Mouse (Mus musculus) neural tube, embryonic 10.5 days (tissue): Measurements from ENCODE around the gene Chid1.

Experiments
- DNase-seq: peaks from one replicate; pipeline ENCODE4 v3.0.0-alpha.2; 2017; ENCODE audit warnings: low spot score; ENCODE audit errors: extremely low spot score

Chid1 gene

DNA sequence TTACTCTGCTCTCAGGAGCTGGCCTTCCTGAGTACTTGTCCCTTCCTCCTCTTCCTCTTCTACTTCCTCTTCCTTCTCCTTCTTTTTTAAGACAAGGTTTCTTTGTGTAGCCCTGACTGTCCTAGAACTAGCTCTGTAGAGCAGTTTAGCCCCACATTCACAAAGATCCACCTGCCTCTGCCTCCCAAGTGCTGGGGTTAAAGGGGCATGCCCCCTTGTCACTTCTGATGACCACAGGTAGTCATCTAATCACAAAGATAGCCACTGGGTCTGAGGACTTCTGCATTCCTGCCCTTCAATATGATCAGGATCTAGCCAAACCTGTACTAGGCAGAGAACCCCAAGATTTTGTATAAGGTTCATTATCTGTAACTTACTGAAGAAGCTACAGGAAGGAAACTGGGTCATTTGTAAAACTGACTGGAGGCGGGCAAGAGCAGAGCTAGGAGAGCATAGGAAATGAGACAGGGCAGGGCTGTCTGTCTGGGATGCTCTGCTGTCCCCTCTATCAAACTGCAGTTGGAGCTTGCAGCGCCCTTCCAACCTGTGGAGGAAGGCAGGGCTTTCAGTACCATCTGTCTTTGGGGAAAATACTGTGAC, 20.2 kb upstream of the Chid1 start:
- DNase-seq: no peak

DNA sequence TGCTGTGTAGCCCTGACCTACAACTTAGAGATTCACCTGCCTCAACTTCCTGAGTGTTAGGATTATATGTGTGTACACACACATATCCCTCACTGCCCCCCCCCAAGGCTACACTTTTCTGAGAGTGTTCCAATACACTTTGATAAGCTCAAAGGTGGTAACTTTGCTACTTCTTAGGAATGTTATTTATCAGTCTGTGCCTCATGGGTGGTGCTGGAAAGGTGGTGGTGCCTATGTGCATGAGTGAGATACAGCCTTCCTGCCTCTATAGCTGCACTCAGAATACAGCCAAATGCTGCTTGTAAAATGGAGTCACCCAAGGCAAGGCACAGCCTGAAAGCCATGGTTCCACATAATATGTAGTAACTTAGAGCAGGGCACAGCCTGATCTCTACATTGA, 19.3 kb upstream of the Chid1 start:
- DNase-seq: no peak

DNA sequence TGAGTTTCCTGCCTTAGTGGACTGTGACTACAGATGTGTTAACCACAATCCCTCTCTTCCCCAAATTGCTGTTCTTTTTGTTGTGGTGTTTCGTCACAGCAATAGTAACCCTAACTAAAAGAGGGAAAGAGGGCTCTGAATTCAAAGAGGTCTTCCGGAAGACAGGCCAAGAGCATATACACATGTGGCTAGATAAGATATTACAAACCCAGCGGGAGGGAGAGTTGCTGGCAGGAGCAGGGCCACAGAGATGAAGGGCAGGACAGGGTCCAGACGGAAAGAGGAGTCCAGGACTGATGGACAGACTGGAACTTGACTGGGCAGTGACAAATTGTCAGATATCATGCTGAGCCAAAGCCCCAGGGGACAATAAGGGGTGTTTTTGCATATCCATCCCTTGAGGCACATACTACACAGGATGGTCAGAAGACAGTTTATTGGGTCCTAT, 18.7 kb upstream of the Chid1 start:
- no peak for DNase-seq

DNA sequence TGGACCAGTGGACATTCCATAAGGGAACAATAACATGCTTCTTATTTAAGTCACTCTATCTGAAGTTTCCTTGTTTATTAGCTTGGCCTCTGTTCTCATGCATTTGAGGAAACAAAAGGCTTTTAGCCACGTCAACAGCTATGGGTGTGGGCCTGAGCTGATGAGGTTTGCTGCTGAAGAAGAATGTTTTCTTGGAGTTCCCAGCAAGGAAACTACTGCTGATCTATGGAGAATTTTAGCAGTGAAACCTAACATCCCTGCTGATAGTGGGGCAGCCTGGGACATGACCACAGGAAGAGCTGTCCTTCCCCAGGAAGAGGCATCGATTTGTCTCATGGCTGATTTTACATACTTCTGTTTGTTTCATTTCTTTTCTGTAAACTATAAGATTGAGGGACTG, 10.8 kb upstream of the Chid1 start:
- no peak for DNase-seq

- DNase-seq: no peak
Measured at GRCm38 (mm10) chr7:141549432-141550061, 9.9 kb upstream of the Chid1 start.

DNA sequence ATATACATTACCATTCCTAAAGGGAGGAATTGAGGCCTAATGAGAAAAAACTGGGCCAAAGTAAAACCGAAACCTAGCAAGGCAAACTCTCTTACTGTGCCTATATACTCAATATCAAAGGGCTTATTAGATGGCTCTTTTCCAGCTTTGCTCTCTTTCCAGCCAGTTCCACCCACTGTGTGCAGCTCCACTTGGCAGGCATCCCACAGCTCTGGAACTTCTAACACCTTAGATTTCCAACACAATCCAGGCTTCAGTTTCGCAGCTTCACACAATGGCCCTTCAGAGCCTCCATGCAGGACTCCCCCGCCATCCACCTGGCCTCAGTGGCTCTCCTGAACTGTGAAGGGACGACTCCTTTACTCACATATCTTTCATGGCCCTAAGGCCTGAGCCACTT, 5.0 kb upstream of the Chid1 start:
- no peak for DNase-seq

- DNase-seq: no peak
Measured at GRCm38 (mm10) chr7:141542588-141542987, 2.9 kb upstream of the Chid1 start.

- no peak for DNase-seq
Measured at GRCm38 (mm10) chr7:141541681-141542080, 2.0 kb upstream of the Chid1 start.

DNA sequence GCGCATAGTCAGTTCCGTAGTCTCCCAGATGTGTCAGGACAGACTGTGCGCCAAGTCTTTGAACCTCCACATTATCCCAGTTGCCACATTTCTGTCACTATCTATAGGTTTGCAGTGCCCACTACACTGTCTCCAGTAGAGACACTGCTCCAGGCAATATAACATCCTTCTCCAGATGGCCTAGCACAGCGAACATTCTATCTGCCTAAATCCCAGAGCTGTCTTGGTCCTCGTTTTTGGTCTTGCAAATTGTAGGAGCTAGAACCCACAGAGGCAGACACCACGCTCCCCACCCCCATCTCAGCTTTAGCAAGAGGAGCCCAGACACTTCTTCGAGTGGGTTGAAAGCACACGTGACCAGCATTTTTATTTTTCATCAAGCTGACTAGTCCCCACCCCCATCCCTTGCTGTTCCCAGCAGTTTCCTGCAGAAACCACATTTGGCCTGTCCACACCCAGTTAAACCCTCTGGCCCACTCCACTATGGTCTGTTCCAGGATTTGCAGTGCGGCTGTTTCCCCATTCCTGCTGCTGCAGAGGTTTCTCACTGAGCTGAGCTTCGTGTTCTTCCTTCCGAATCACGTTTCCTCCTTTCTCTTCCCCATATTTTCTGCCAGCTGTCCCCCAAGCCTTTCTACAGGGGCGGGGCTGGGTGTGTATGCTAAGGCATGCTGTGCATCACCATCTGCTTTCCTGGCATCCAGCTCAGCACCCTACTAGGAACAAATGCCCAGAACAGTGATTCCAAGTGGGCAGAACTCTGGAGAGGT, 840 bp upstream of the Chid1 start:
- DNase-seq: no peak

DNA sequence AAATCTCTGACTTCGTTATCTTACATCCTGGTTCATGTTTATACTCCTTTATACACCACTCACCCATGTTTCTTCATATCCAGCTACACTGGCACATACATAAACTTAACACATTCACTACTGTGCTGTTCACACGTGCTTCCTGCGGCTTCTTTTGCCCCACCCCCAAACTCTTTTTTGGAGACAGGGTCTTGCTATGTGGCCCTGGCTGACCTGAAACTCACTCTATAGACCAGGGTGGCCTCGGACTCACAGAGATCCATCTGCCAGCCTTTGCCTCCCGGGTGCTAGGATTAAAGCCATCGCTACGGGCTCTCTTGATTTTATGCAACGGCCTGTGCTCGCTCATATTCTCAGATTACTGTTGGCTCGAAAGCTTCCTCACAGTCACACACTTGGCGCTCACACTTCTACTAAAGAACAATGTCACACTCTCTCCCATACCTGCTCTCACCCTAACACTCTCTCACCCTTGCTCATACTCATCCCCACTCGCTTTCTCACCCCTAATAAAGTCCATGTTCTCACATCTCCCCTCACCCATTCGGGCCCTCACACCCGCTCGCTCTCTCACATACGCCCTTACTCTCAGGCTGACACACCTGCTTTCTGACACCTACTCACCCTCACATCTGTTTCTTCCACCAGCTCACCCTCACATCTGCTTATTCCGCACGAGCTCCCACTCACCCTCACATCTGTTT, 653 bp downstream of the Chid1 start:
- peak; percentile 15 for DNase-seq

DNA sequence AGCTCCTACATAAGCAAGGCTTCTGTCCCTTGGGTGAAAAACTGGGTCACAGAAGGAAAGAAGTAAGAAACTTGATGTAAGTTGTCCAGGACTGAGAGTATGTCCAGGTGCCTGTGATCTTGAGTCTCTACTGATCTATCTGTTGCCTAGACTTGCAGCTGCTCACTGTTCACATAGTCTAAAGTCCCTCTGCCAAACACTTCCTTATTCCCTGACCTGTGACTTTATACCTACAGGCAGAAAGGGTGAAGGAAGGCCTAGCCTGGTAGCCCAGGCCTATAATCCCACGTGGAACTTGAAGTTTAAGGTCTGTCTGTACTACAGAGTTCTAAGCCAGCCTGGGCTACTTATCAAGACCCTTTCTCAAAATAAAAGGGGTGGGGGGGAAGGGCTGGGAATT, 4.1 kb downstream of the Chid1 start:
- DNase-seq: no peak

- no peak for DNase-seq
Measured at GRCm38 (mm10) chr7:141525580-141525925, 14.1 kb downstream of the Chid1 start.

DNA sequence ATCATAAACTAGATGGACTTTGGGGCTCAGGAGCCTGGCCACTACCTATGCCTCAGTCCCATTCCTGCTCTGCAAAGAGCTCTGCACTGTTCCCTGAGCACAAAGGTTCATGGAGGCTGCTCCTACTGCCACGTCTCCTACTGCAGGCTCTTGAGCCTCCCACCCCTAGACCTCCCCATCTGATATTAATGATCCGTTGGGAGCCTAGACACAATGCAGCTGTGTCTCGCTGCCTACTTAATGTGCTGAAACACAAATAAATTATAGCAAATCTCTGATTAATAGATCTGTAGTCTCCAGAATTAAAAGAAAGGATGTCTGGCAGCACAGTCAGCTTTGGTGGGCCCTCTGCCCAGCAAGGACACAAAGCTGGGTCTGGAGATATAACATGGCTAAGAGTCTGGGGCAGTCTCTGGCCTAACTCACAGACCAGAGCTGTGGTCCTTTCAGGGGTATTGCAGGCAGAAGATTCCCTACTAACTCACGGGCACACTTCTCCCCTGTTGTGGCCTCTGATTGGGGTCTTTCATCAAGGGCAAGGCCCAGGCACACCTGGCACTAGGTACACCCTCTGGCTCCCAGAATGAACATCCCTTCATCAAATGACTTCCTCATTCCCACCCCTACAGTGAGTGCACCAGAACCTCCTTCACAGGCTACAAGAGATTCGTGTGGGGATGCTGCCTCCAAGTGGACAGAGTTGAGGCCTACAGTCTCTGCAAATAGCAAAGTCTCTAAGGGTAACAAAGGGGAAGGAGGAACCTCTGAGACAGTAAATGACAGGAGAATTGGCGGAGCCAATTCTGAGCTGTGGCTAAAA, 14.7 kb downstream of the Chid1 start:
- peak; percentile 70 for DNase-seq

GRCm38 (mm10) chr7:141524271-141524670, 15.4 kb downstream of the Chid1 start:
- DNase-seq: no peak

- DNase-seq: no peak
Measured at GRCm38 (mm10) chr7:141523007-141523406, 16.6 kb downstream of the Chid1 start.

- no peak for DNase-seq
Measured at GRCm38 (mm10) chr7:141519795-141520194, 19.9 kb downstream of the Chid1 start.

DNA sequence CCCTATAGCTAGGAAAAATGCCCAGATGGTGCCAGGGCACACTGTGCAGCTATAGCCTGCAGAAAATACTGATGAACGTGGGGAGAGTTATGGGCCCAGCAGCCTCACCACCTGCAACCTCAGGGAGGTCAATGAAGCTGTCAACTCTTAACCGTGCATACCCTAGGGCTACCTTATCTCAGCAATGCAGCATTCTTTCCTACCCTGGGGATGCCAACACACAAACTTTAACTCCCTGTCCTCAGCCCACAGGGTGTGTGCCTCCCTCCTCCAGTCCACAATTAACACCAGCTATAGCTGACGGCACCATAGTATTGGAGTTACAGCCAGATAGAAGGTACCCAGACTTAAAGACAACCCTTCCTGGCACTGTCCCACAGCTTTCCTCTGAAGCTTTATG, 20.7 kb downstream of the Chid1 start:
- no peak for DNase-seq

DNA sequence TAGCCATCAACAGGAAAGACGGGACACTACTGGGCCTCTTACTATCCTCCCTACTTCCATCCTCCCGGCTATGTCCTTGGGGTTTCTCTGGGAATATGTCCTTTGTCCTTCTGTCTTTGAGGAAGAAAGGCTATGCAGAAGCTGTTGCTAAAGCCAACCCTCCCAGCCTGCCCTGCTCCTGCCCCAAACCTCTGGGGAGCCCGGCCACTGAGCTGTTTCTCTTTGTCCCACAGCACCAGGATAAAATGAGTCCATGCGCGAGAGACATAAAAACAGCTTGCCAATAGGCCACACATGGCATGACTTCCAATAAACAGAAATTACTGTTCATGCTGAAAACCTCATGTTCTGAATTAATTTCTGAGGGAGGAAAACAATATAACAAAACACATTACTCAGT, 21.4 kb downstream of the Chid1 start:
- DNase-seq: no peak

DNA sequence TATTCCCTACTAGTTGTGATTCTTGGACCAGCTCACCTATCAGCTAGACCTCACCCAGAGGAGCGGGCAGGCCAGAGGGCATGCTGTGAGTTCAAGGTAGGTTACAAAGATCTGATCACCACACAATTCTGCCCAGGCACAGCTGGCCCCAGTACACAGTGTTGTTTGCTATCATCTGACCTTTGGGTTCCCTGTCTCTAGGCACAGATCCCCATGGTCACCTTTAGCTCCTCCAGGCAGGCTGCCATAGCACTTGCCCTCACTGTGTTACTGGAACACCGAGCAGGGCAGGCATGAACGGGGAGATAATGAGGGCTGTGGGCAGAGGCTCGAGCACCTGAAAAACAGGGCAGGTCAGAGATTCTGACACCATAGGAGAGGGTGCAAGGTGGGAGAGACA, 22.0 kb downstream of the Chid1 start:
- no peak for DNase-seq

DNA sequence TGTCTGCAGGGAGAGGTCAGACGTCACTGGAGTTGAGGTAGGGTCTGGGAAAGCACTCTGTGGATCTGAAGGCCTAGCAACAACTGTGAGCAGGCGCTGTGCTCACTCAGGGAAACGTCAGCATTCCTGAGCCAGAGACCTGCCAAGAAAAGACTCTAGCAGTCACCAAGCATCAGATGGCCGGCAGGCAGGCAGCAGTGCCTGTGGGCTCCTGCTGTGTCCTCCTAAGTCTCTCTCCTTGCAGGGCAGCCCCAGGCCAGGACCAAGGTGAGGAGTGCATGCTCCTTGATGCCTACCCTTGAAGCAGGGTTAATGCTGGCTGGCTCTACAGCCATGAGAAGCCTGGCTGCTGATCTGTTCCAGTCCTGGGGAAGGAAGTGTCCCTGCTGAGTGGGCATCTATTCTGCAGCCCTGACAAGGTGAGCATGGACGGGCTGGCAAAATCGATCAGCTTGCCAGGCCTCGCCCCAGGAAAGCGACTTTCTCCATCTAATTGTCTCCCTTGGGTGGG, 28.9 kb downstream of the Chid1 start:
- DNase-seq: no peak

- no peak for DNase-seq
Measured at GRCm38 (mm10) chr7:141510196-141510595, 29.5 kb downstream of the Chid1 start.
